Mouse (Mus musculus) testis, adult 2 months (tissue): ENCODE data around the gene Plekhj1. TPM values are rescaled to one million over a fixed set of nuclear protein-coding genes. Genes with fewer than 3 reads are reported as not detected.

Experiments
- H3K27ac ChIP-seq: fragments of 200-500 bp; 2 replicates; pipeline ENCODE4 v1.5.1; 2012; ENCODE audit warnings: low read depth, low read length; ENCODE audit not compliant: control insufficient read depth, insufficient read depth
- H3K27me3 ChIP-seq: fragments of 200-500 bp; 2 replicates; pipeline ENCODE4 v1.6.1; 2012; ENCODE audit warnings: mild to moderate bottlenecking, low read length, moderate library complexity; ENCODE audit not compliant: control insufficient read depth, insufficient read depth
- H3K36me3 ChIP-seq: fragments of 200-500 bp; 2 replicates; pipeline ENCODE4 v1.6.1; 2012; ENCODE audit warnings: mild to moderate bottlenecking, low read length; ENCODE audit not compliant: control insufficient read depth, insufficient read depth
- H3K4me1 ChIP-seq: fragments of 200-500 bp; 2 replicates; pipeline ENCODE4 v1.6.1; 2012; ENCODE audit warnings: low read length; ENCODE audit not compliant: control insufficient read depth, insufficient read depth
- H3K4me3 ChIP-seq: fragments of 200-500 bp; 2 replicates; pipeline ENCODE4 v1.5.1; 2012; ENCODE audit warnings: low read depth, mild to moderate bottlenecking, low read length, moderate library complexity, mixed read lengths; ENCODE audit not compliant: control insufficient read depth
- CTCF ChIP-seq: fragments of 200-500 bp; IDR thresholded peaks from 2 replicates; pipeline ENCODE4 v1.5.1; 2012; ENCODE audit warnings: low read depth, mild to moderate bottlenecking, inconsistent platforms, low read length, moderate library complexity; ENCODE audit not compliant: control insufficient read depth, insufficient read depth, insufficient replicate concordance
- POLR2A ChIP-seq: fragments of 200-500 bp; IDR thresholded peaks from 2 replicates; pipeline ENCODE4 v1.6.1; 2012; ENCODE audit warnings: low read depth, mild to moderate bottlenecking, inconsistent platforms, low read length, moderate library complexity; ENCODE audit not compliant: control insufficient read depth
- polyA plus RNA-seq: library from polyadenylated mRNA; depleted of rRNA; stranded (reverse); fragments of >200 nt; gene quantifications from 2 replicates; pipeline ENCODE4 v1.2.3, GENCODE M21; 2012

Gene Plekhj1
- polyA plus RNA-seq, 1 experiment = 41.4 TPM

- H3K36me3 ChIP-seq = no peaks in the 10 kb centered on the region; the same call in none of the 2 replicates
- H3K4me3 ChIP-seq = no peak overlapping the region
- H3K27me3 ChIP-seq = no peaks in the 10 kb centered on the region
- H3K4me1 ChIP-seq = no peaks in the 10 kb centered on the region
- H3K27ac ChIP-seq = no peak overlapping the region
- no peak for TF ChIP-seq POLR2A
- TF ChIP-seq CTCF = no peak
These were observed 14.1 kb downstream of the Plekhj1 start for GRCm38 (mm10) chr10:80784302-80784701.

- Histone ChIP-seq H3K4me1 (no peaks in the 10 kb centered on the region), H3K4me3 (no peak overlapping the region), H3K27ac (no peak overlapping the region), H3K36me3 (no peaks in the 10 kb centered on the region; the same call in none of the 2 replicates), H3K27me3 (no peaks in the 10 kb centered on the region)
- TF ChIP-seq POLR2A = no peak
- no peak for TF ChIP-seq CTCF
These were observed 18.9 kb downstream of the Plekhj1 start for GRCm38 (mm10) chr10:80779565-80779964.

- H3K36me3 ChIP-seq = peaks cover 4% of the 10 kb centered on the region
- TF ChIP-seq CTCF (no peak), POLR2A (no peak)
- H3K4me1 ChIP-seq = peaks cover 4% of the 10 kb centered on the region; the same call in 1 of the 2 replicates
- no peak overlapping the region for H3K4me3 ChIP-seq
- H3K27me3 ChIP-seq = no peaks in the 10 kb centered on the region
- H3K27ac ChIP-seq = no peak overlapping the region
These were observed 21.3 kb downstream of the Plekhj1 start for GRCm38 (mm10) chr10:80777123-80777522.

GRCm38 (mm10) chr10:80776358-80776869, 22.0 kb downstream of the Plekhj1 start:
- Histone ChIP-seq H3K4me1 (peaks cover 4% of the 10 kb centered on the region; the same call in 1 of the 2 replicates), H3K4me3 (no peak overlapping the region), H3K27me3 (no peaks in the 10 kb centered on the region), H3K36me3 (peaks cover 5% of the 10 kb centered on the region), H3K27ac (no peak overlapping the region)
- no peak for TF ChIP-seq POLR2A
- TF ChIP-seq CTCF = no peak

- Histone ChIP-seq H3K36me3 (peaks cover 7% of the 10 kb centered on the region), H3K27ac (no peak overlapping the region)
These were observed 22.7 kb downstream of the Plekhj1 start for GRCm38 (mm10) chr10:80775731-80776130.

GRCm38 (mm10) chr10:80774981-80775380, 23.4 kb downstream of the Plekhj1 start:
- H3K27ac ChIP-seq = no peak overlapping the region
- H3K27me3 ChIP-seq = no peaks in the 10 kb centered on the region
- H3K4me3 ChIP-seq = no peak overlapping the region
- peaks cover 7% of the 10 kb centered on the region for H3K36me3 ChIP-seq
- TF ChIP-seq CTCF (no peak), POLR2A (no peak)
- H3K4me1 ChIP-seq = peaks cover 4% of the 10 kb centered on the region; the same call in 1 of the 2 replicates

More at GRCm38 (mm10) chr10:80775731-80776130, 22.7 kb downstream of the Plekhj1 start:
- no peak for TF ChIP-seq CTCF
- no peak for TF ChIP-seq POLR2A
- H3K4me3 ChIP-seq = no peak overlapping the region
- no peaks in the 10 kb centered on the region for H3K27me3 ChIP-seq
- peaks cover 4% of the 10 kb centered on the region; the same call in 1 of the 2 replicates for H3K4me1 ChIP-seq

- H3K4me1 ChIP-seq = peaks cover 4% of the 10 kb centered on the region; the same call in 1 of the 2 replicates
- TF ChIP-seq CTCF = peak; percentile 69; the same call in 1 of the 2 replicates
- TF ChIP-seq POLR2A = no peak
- no peak overlapping the region for H3K4me3 ChIP-seq
- no peak overlapping the region for H3K27ac ChIP-seq
- no peaks in the 10 kb centered on the region for H3K27me3 ChIP-seq
- peaks cover 8% of the 10 kb centered on the region for H3K36me3 ChIP-seq
These were observed 23.9 kb downstream of the Plekhj1 start for GRCm38 (mm10) chr10:80774549-80774948.

GRCm38 (mm10) chr10:80773816-80774215, 24.6 kb downstream of the Plekhj1 start:
- Histone ChIP-seq H3K36me3 (peaks cover 9% of the 10 kb centered on the region), H3K27ac (no peak overlapping the region), H3K4me3 (no peak overlapping the region), H3K4me1 (peaks cover 4% of the 10 kb centered on the region; the same call in 1 of the 2 replicates), H3K27me3 (no peaks in the 10 kb centered on the region)
- TF ChIP-seq CTCF (no peak), POLR2A (no peak)
